Mouse (Mus musculus): ENCODE measurements around the gene Hist1h2be. TPM values are rescaled to one million over a fixed set of nuclear protein-coding genes. Genes with fewer than 3 reads are reported as not detected.
A peak's percentile ranks its signal among the peaks of the same experiment; 100 is the strongest.
"Not testable (repeated sequence)": the region's sequence is repeated elsewhere in the genome, so short reads cannot be mapped to it uniquely, and the experiment has no call there.

Hist1h2be gene
- polyA plus RNA-seq, 1 experiment from 2014 or later, result 1.9 TPM

- no peaks in the 10 kb centered on the region for H3K27me3 ChIP-seq
- H3K9ac ChIP-seq, result peak overlapping the region; percentile 77
- H3K4me1 ChIP-seq (replicated peaks), result peaks cover 52% of the 10 kb centered on the region
- peak overlapping the region; percentile 96 for H3K27ac ChIP-seq (replicated peaks)
- H3K4me2 ChIP-seq, result peak overlapping the region; percentile 77
- H3K36me3 ChIP-seq (replicated peaks), result no peaks in the 10 kb centered on the region
- peak overlapping the region; percentile 64 for H3K4me3 ChIP-seq (replicated peaks)
- no peak for ATAC-seq (ENCODE audit: insufficient read depth)
- 29% methylated on average over 6 of the region's 6 CpGs for WGBS (ENCODE audit: insufficient replicate concordance)
- no peaks in the 10 kb centered on the region for H3K9me3 ChIP-seq (replicated peaks)
Observed at GRCm38 (mm10) chr13:23576906-23577639, 43.9 kb downstream of the Hist1h2be start.

DNA sequence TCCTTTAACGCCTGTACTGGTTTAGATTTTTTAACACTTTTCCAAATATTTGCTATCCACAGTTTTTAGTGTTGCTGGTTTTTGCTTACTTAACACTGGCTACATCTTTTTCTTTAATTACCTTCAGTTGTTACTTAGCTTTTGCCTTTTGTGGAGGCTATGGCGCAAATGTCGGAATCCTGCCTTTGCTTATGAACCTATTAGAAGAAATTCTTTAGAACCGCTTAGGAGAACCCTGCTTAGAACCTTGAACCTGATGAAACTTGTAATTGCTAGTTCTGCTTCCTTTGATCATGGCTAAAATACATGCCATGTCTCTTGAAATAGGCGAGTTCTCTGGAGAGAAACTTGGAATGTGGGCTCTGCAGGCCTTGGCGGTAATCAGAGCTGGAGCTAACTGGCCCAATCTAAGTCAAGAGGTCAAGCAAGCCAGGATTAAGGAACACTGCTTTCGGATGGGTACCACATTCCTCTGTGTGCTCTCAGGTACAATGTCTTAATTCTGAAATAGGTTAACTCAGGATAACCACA lies 44.5 kb downstream of the Hist1h2be start:
- ATAC-seq (ENCODE audit: insufficient read depth), result no peak
- Histone ChIP-seq H3K9ac (peak overlapping the region; percentile 77), H3K4me3 (replicated peaks) (peak overlapping the region; percentile 64), H3K27ac (replicated peaks) (peak overlapping the region; percentile 96), H3K4me2 (peak overlapping the region; percentile 77), H3K4me1 (replicated peaks) (peaks cover 47% of the 10 kb centered on the region), H3K9me3 (replicated peaks) (no peaks in the 10 kb centered on the region), H3K27me3 (no peaks in the 10 kb centered on the region), H3K36me3 (replicated peaks) (no peaks in the 10 kb centered on the region)
- WGBS (ENCODE audit: insufficient replicate concordance), result 6% methylated on average over 7 of the region's 7 CpGs

DNA sequence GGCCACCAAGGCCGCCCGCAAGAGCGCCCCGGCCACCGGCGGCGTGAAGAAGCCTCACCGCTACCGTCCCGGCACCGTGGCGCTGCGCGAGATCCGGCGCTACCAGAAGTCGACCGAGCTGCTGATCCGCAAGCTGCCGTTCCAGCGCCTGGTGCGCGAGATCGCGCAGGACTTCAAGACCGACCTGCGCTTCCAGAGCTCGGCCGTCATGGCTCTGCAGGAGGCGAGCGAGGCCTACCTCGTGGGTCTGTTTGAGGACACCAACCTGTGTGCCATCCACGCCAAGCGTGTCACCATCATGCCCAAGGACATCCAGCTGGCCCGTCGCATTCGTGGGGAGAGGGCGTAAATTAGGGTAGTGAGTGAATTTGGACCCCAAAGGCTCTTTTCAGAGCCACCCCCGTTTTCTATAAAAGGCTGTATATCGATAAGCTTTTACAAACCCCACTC lies 45.0 kb downstream of the Hist1h2be start:
- not testable (repeated sequence) for H3K9me3 ChIP-seq (replicated peaks); H3K27me3 ChIP-seq; ATAC-seq (ENCODE audit: insufficient read depth); H3K36me3 ChIP-seq (replicated peaks)
- Histone ChIP-seq H3K4me1 (replicated peaks) (peaks cover 42% of the 10 kb centered on the region), H3K4me2 (peak overlapping the region; percentile 77), H3K4me3 (replicated peaks) (peak overlapping the region; percentile 64), H3K27ac (replicated peaks) (peak overlapping the region; percentile 96), H3K9ac (peak overlapping the region; percentile 77)
- under 1% methylated on average over 14 of the region's 40 CpGs for WGBS (ENCODE audit: insufficient replicate concordance)

DNA sequence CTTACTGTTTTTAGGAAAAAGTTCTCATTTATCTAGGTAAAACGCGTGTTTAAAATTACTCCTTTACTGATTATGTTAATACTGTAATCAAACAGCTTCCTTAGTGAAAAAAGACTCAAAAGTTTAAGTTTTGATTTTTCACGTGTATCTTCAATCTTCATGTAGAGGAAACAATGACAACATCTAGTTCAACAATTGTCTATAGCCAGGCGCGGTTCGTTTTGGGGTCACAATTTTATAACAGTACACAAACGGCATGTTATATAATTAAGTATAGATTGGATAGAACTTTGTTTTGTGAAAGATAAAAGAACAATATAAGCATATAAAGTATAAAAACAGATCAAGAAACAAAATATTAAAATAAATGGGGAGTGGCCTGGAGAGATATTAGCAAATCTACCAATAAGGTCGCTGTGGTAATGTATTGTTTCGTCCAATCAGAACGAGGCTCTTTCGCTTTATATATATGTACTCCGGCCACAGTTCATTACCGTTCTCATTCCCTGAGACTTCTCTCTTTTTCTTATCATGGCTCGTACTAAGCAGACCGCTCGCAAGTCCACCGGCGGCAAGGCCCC lies 45.6 kb downstream of the Hist1h2be start, which contains the start of gene Hist1h3d:
Hist1h3d (plus strand) TSS at position 493 of the 581 bp plus-strand sequence.
- Histone ChIP-seq H3K9ac (peak within 1 kb of the TSS; percentile 77), H3K4me1 (replicated peaks) (peaks cover 37% of the 10 kb centered on the region), H3K9me3 (replicated peaks) (no peaks in the 10 kb centered on the region), H3K27me3 (no peaks in the 10 kb centered on the region), H3K4me2 (peak within 1 kb of the TSS; percentile 77), H3K27ac (replicated peaks) (peak within 1 kb of the TSS; percentile 96), H3K36me3 (replicated peaks) (no peaks in the 10 kb centered on the region), H3K4me3 (replicated peaks) (peak within 1 kb of the TSS; percentile 64)
- peak; percentile 17 for ATAC-seq (ENCODE audit: insufficient read depth)
- under 1% methylated on average over 18 of the region's 18 CpGs for WGBS (ENCODE audit: insufficient replicate concordance)

GRCm38 (mm10) chr13:23574546-23575170 lies 46.3 kb downstream of the Hist1h2be start:
- peak overlapping the region; percentile 81 for H3K4me2 ChIP-seq
- 0% methylated on average over 10 of the region's 39 CpGs for WGBS (ENCODE audit: insufficient replicate concordance)
- ATAC-seq (ENCODE audit: insufficient read depth); H3K36me3 ChIP-seq (replicated peaks); H3K9me3 ChIP-seq (replicated peaks); H3K27me3 ChIP-seq: not testable (repeated sequence)
- peak overlapping the region; percentile 64 for H3K4me3 ChIP-seq (replicated peaks)
- H3K4me1 ChIP-seq (replicated peaks), result peaks cover 37% of the 10 kb centered on the region
- H3K9ac ChIP-seq, result peak overlapping the region; percentile 45
- peak overlapping the region; percentile 98 for H3K27ac ChIP-seq (replicated peaks)

- H3K27ac ChIP-seq (replicated peaks), result peak within 1 kb of the TSS; percentile 98
- H3K9me3 ChIP-seq (replicated peaks); H3K36me3 ChIP-seq (replicated peaks); H3K27me3 ChIP-seq: not testable (repeated sequence)
- peak within 1 kb of the TSS; percentile 88 for H3K9ac ChIP-seq
- peak; percentile 75 for ATAC-seq (ENCODE audit: insufficient read depth)
- peaks cover 37% of the 10 kb centered on the region for H3K4me1 ChIP-seq (replicated peaks)
- WGBS (ENCODE audit: insufficient replicate concordance), result under 1% methylated on average over 41 of the region's 42 CpGs
- peak within 1 kb of the TSS; percentile 64 for H3K4me3 ChIP-seq (replicated peaks)
- H3K4me2 ChIP-seq, result peak within 1 kb of the TSS; percentile 81
Observed at GRCm38 (mm10) chr13:23573898-23574524, 46.9 kb downstream of the Hist1h2be start, which contains the start of the genes Hist1h2bf and Hist1h2ad. TSS of gene Hist1h2bf (minus strand) at chr13:23574196. TSS of gene Hist1h2ad (plus strand) at chr13:23574381.

- peak overlapping the region; percentile 98 for H3K27ac ChIP-seq (replicated peaks)
- ATAC-seq (ENCODE audit: insufficient read depth), result not testable (repeated sequence)
- 4% methylated on average over 20 of the region's 20 CpGs for WGBS (ENCODE audit: insufficient replicate concordance)
Observed at GRCm38 (mm10) chr13:23573034-23573897, 47.7 kb downstream of the Hist1h2be start.

GRCm38 (mm10) chr13:23572218-23573033 lies 48.5 kb downstream of the Hist1h2be start:
- WGBS (ENCODE audit: insufficient replicate concordance), result 30% methylated on average over 2 of the region's 2 CpGs
- no peaks in the 10 kb centered on the region for H3K27me3 ChIP-seq
- peak overlapping the region; percentile 81 for H3K4me2 ChIP-seq
- peak overlapping the region; percentile 88 for H3K9ac ChIP-seq
- no peak for ATAC-seq (ENCODE audit: insufficient read depth)
- peak overlapping the region; percentile 63 for H3K4me3 ChIP-seq (replicated peaks)
- no peaks in the 10 kb centered on the region for H3K36me3 ChIP-seq (replicated peaks)
- H3K27ac ChIP-seq (replicated peaks), result peak overlapping the region; percentile 98
- peaks cover 36% of the 10 kb centered on the region for H3K4me1 ChIP-seq (replicated peaks)
- H3K9me3 ChIP-seq (replicated peaks), result no peaks in the 10 kb centered on the region

More at GRCm38 (mm10) chr13:23573034-23573897, 47.7 kb downstream of the Hist1h2be start:
- Histone ChIP-seq H3K4me1 (replicated peaks) (peaks cover 36% of the 10 kb centered on the region), H3K4me2 (peak overlapping the region; percentile 81), H3K9ac (peak overlapping the region; percentile 88), H3K4me3 (replicated peaks) (peak overlapping the region; percentile 63)
- not testable (repeated sequence) for H3K9me3 ChIP-seq (replicated peaks); H3K36me3 ChIP-seq (replicated peaks); H3K27me3 ChIP-seq

DNA sequence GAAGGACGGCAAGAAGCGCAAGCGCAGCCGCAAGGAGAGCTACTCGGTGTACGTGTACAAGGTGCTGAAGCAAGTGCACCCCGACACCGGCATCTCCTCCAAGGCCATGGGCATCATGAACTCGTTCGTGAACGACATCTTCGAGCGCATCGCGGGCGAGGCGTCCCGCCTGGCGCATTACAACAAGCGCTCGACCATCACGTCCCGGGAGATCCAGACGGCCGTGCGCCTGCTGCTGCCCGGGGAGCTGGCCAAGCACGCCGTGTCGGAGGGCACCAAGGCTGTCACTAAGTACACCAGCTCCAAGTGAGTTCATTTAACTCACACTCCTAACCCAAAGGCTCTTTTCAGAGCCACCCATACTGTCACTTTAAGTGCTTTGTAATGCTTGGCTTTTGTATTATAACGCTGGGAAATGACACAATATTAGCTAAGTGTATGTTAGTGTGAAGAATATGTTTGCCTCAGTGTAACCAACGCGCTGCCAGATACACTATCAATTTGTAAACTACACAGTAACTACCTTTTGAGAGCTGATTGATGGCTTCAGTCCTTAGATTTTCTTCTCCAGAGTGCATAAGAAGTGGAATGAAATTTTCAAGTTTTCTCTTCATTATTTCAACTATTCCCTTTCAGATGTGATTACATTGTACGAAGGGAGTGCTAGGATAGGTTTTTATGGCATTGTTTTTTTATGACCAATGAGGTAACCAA lies 49.3 kb downstream of the Hist1h2be start:
- peak; percentile 2 for ATAC-seq (ENCODE audit: insufficient read depth)

More for the DNA sequence above, 49.3 kb downstream of the Hist1h2be start:
- peak overlapping the region; percentile 98 for H3K27ac ChIP-seq (replicated peaks)
- peak overlapping the region; percentile 81 for H3K4me2 ChIP-seq
- 0% methylated on average over 18 of the region's 34 CpGs for WGBS (ENCODE audit: insufficient replicate concordance)
- H3K9me3 ChIP-seq (replicated peaks); H3K27me3 ChIP-seq; H3K36me3 ChIP-seq (replicated peaks): not testable (repeated sequence)
- peaks cover 29% of the 10 kb centered on the region for H3K4me1 ChIP-seq (replicated peaks)
- peak overlapping the region; percentile 63 for H3K4me3 ChIP-seq (replicated peaks)
- H3K9ac ChIP-seq, result peak overlapping the region; percentile 88
